Mouse (Mus musculus) small intestine, adult 2 months (tissue): ENCODE data around the gene Fcrl6. TPM values are rescaled to one million over a fixed set of nuclear protein-coding genes. Genes with fewer than 3 reads are reported as not detected.

Source experiments
- H3K27ac ChIP-seq: fragments of 200-500 bp; 2 replicates; pipeline ENCODE4 v1.5.1; 2012; ENCODE audit warnings: low read depth, low read length, control low read depth, inconsistent platforms; ENCODE audit not compliant: insufficient read depth
- H3K27me3 ChIP-seq: fragments of 200-500 bp; 2 replicates; pipeline ENCODE4 v1.6.1; 2012; ENCODE audit warnings: mild to moderate bottlenecking, moderate library complexity, low read length, inconsistent platforms; ENCODE audit not compliant: control insufficient read depth, insufficient read depth
- H3K36me3 ChIP-seq: fragments of 200-500 bp; 2 replicates; pipeline ENCODE4 v1.6.1; 2012; ENCODE audit warnings: mild to moderate bottlenecking, low read length, control low read depth, inconsistent platforms; ENCODE audit not compliant: control insufficient read depth, insufficient read depth
- H3K4me1 ChIP-seq: fragments of 200-500 bp; 2 replicates; pipeline ENCODE4 v1.6.1; 2012; ENCODE audit warnings: low read length, inconsistent platforms, mixed read lengths; ENCODE audit not compliant: control insufficient read depth, insufficient read depth, insufficient read length
- H3K4me3 ChIP-seq: fragments of 200-500 bp; 2 replicates; pipeline ENCODE4 v1.5.1; 2012; ENCODE audit warnings: low read depth, mild to moderate bottlenecking, control low read depth, inconsistent platforms, low read length, moderate library complexity
- CTCF ChIP-seq: fragments of 200-500 bp; IDR thresholded peaks from 2 replicates; pipeline ENCODE4 v1.5.1; 2012; ENCODE audit warnings: low read depth, mild to moderate bottlenecking, control low read depth, inconsistent platforms, low read length, moderate library complexity, mixed read lengths; ENCODE audit not compliant: insufficient replicate concordance, insufficient read length; ENCODE audit errors: extremely low read depth
- POLR2A ChIP-seq: fragments of 200-500 bp; IDR thresholded peaks from 2 replicates; pipeline ENCODE4 v1.6.1; 2012; ENCODE audit warnings: low read depth, mild to moderate bottlenecking, control low read depth, inconsistent platforms, low read length, moderate library complexity
- WGBS: fragments of 180-500 bp; shearing (Covaris S2); methylation state at CpG from one replicate; pipeline ENCODE4 v1.1.7; 2018; 5-methylcytosine and 5-hydroxymethylcytosine counted together
- polyA plus RNA-seq: library from polyadenylated mRNA; depleted of rRNA; stranded (reverse); fragments of >200 nt; gene quantifications from 2 replicates; pipeline ENCODE4 v1.2.3, GENCODE M21; 2012

The Fcrl6 gene
- polyA plus RNA-seq, 1 experiment: not detected

GRCm38 (mm10) chr1:172624081-172624480 is 21.7 kb upstream of the Fcrl6 start:
- no peaks in the 10 kb centered on the region; the same call in 1 of the 2 replicates for H3K27me3 ChIP-seq
- TF ChIP-seq POLR2A (no peak), CTCF (no peak)
- 47% methylated on average over 3 of the region's 3 CpGs for WGBS
- H3K4me3 ChIP-seq: no peak overlapping the region
- H3K27ac ChIP-seq: no peak overlapping the region
- H3K36me3 ChIP-seq: no peaks in the 10 kb centered on the region
- H3K4me1 ChIP-seq: no peaks in the 10 kb centered on the region

GRCm38 (mm10) chr1:172623599-172623998 is 21.2 kb upstream of the Fcrl6 start:
- Histone ChIP-seq H3K4me1 (no peaks in the 10 kb centered on the region), H3K27ac (no peak overlapping the region), H3K4me3 (no peak overlapping the region), H3K27me3 (no peaks in the 10 kb centered on the region; the same call in 1 of the 2 replicates), H3K36me3 (no peaks in the 10 kb centered on the region)
- WGBS: 54% methylated on average over 5 of the region's 5 CpGs
- TF ChIP-seq POLR2A (no peak), CTCF (no peak)

- Histone ChIP-seq H3K4me1 (no peaks in the 10 kb centered on the region), H3K4me3 (no peak overlapping the region), H3K36me3 (no peaks in the 10 kb centered on the region), H3K27ac (no peak overlapping the region), H3K27me3 (peaks cover 3% of the 10 kb centered on the region; the same call in 1 of the 2 replicates)
- TF ChIP-seq POLR2A (no peak), CTCF (peak; percentile 98)
- 4% methylated on average over 7 of the region's 7 CpGs for WGBS
Measured at GRCm38 (mm10) chr1:172619235-172619634, 16.9 kb upstream of the Fcrl6 start.

- 68% methylated on average over 4 of the region's 4 CpGs for WGBS
- Histone ChIP-seq H3K4me1 (no peaks in the 10 kb centered on the region), H3K4me3 (no peak overlapping the region), H3K27me3 (peaks cover 3% of the 10 kb centered on the region; the same call in 1 of the 2 replicates), H3K27ac (no peak overlapping the region), H3K36me3 (no peaks in the 10 kb centered on the region)
- no peak for TF ChIP-seq POLR2A
- no peak for TF ChIP-seq CTCF
Measured at GRCm38 (mm10) chr1:172618141-172618540, 15.8 kb upstream of the Fcrl6 start.

GRCm38 (mm10) chr1:172617365-172618076 is 15.2 kb upstream of the Fcrl6 start:
- Histone ChIP-seq H3K27ac (no peak overlapping the region), H3K4me3 (no peak overlapping the region), H3K36me3 (no peaks in the 10 kb centered on the region), H3K27me3 (peaks cover 3% of the 10 kb centered on the region; the same call in 1 of the 2 replicates), H3K4me1 (no peaks in the 10 kb centered on the region)
- 33% methylated on average over 14 of the region's 14 CpGs for WGBS
- no peak for TF ChIP-seq POLR2A
- TF ChIP-seq CTCF: no peak

- H3K4me3 ChIP-seq: no peak overlapping the region
- no peak overlapping the region for H3K27ac ChIP-seq
- H3K27me3 ChIP-seq: peaks cover 3% of the 10 kb centered on the region; the same call in 1 of the 2 replicates
- 10% methylated on average over 22 of the region's 22 CpGs for WGBS
- no peaks in the 10 kb centered on the region for H3K4me1 ChIP-seq
- TF ChIP-seq POLR2A: no peak
- no peak for TF ChIP-seq CTCF
- no peaks in the 10 kb centered on the region for H3K36me3 ChIP-seq
Measured at GRCm38 (mm10) chr1:172616537-172617300, 14.4 kb upstream of the Fcrl6 start.

- 44% methylated on average over 4 of the region's 4 CpGs for WGBS
- no peak overlapping the region for H3K4me3 ChIP-seq
- H3K27ac ChIP-seq: no peak overlapping the region
- H3K36me3 ChIP-seq: no peaks in the 10 kb centered on the region
- H3K4me1 ChIP-seq: no peaks in the 10 kb centered on the region
- TF ChIP-seq POLR2A (no peak), CTCF (no peak)
- H3K27me3 ChIP-seq: peaks cover 3% of the 10 kb centered on the region; the same call in 1 of the 2 replicates
Measured at GRCm38 (mm10) chr1:172615412-172615811, 13.1 kb upstream of the Fcrl6 start.
